Mouse (Mus musculus) spleen, adult 2 months (tissue): Measurements from ENCODE around the gene Myh6. TPM values are rescaled to one million over a fixed set of nuclear protein-coding genes. Genes with fewer than 3 reads are reported as not detected.

ENCODE experiments used
- DNase-seq, 2 experiments: peaks; one replicate each; pipeline versions ENCODE4 v3.0.0 to v3.0.0-alpha.2; 2012 to 2021; ENCODE audit warnings: low spot score in 2 of 2, low read depth in 1 of 2
- H3K27ac ChIP-seq: fragments of 200-500 bp; 2 replicates; pipeline ENCODE4 v1.5.1; 2012; ENCODE audit warnings: low read length, inconsistent platforms; ENCODE audit not compliant: insufficient read depth
- H3K27me3 ChIP-seq: fragments of 200-500 bp; 2 replicates; pipeline ENCODE4 v1.6.1; 2012; ENCODE audit warnings: mild to moderate bottlenecking, moderate library complexity, low read length, inconsistent platforms; ENCODE audit not compliant: control insufficient read depth, insufficient read depth
- H3K36me3 ChIP-seq: fragments of 200-500 bp; 2 replicates; pipeline ENCODE4 v1.6.1; 2012; ENCODE audit warnings: mild to moderate bottlenecking, low read length, inconsistent platforms; ENCODE audit not compliant: control insufficient read depth, insufficient read depth
- H3K4me1 ChIP-seq: fragments of 200-500 bp; 2 replicates; pipeline ENCODE4 v1.6.1; 2011; ENCODE audit warnings: inconsistent platforms; ENCODE audit not compliant: control insufficient read depth, insufficient read depth, insufficient read length
- H3K4me3 ChIP-seq: fragments of 200-500 bp; 2 replicates; pipeline ENCODE4 v1.5.1; 2011; ENCODE audit warnings: mild to moderate bottlenecking, inconsistent platforms; ENCODE audit not compliant: insufficient read depth, insufficient read length; ENCODE audit errors: extremely low read depth
- CTCF ChIP-seq: fragments of 200-500 bp; IDR thresholded peaks from 2 replicates; pipeline ENCODE4 v1.5.1; 2011; ENCODE audit warnings: mild to moderate bottlenecking, inconsistent platforms; ENCODE audit not compliant: insufficient read depth, insufficient read length, insufficient replicate concordance; ENCODE audit errors: extremely low read depth
- POLR2A ChIP-seq: fragments of 200-500 bp; IDR thresholded peaks from 2 replicates; pipeline ENCODE4 v1.6.1; 2011; ENCODE audit warnings: low read depth, low read length, inconsistent platforms
- WGBS: fragments of 180-500 bp; shearing (Covaris S2); methylation state at CpG from one replicate; pipeline ENCODE4 v1.1.7; 2018; 5-methylcytosine and 5-hydroxymethylcytosine counted together
- polyA plus RNA-seq: library from polyadenylated mRNA; depleted of rRNA; stranded (reverse); fragments of >200 nt; gene quantifications from 2 replicates; pipeline ENCODE4 v1.2.3, GENCODE M21; 2012

The Myh6 gene
- polyA plus RNA-seq, 1 experiment = 0.61 TPM

- peaks cover 11% of the 10 kb centered on the region for H3K27me3 ChIP-seq
- WGBS = 1% methylated on average over 28 of the region's 28 CpGs
Observed at GRCm38 (mm10) chr14:54912886-54913285, 53.8 kb downstream of the Myh6 start, which contains the start of gene Slc22a17. Gene Slc22a17 (minus strand): TSS chr14:54913132.

DNA sequence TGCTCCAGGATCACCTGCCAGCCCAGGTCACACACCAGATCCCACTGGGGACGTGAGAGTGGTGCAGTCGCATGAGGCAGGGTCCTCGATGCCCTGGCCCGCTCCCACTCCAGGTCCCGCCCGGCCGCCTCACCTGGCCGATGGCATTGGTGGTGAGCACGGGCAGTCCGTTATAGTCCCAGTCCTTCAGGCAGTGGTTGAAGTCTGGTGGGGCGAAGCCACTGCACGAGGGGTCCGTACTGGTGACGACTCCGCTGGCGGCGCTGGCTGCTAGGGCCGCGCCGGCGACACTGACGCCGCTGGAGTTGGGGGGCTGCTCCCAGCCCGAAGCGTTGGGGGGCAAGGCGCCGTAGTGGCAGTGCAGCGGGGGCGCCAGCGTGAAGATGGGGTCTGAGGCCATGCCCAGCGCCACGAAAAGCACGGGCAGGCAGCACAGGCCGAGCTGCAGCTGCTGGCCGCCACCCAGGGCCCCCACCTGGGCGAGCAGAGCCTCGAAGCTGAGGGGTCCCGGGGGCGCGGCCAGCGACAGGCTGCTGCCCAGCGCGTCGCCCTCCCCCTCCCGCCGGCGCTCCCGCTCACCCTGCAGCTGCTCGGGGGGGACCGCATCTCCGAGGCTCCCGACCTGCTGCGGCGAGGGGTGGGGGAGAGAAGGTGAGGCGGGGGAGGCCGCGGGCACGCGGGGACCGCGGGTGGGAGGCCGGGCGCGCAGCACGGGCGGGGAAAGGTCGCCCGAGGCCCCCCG lies 54.4 kb downstream of the Myh6 start:
- Histone ChIP-seq H3K27ac (no peak overlapping the region), H3K4me3 (peak overlapping the region; percentile 68; the same call in 1 of the 2 replicates), H3K27me3 (peaks cover 11% of the 10 kb centered on the region), H3K4me1 (peaks cover 5% of the 10 kb centered on the region), H3K36me3 (no peaks in the 10 kb centered on the region)
- 13% methylated on average over 61 of the region's 69 CpGs for WGBS
- no peak for TF ChIP-seq POLR2A
- TF ChIP-seq CTCF = no peak
- no peak for DNase-seq

More at GRCm38 (mm10) chr14:54912886-54913285, 53.8 kb downstream of the Myh6 start, which contains the start of gene Slc22a17:
- no peaks in the 10 kb centered on the region for H3K36me3 ChIP-seq
- no peak for TF ChIP-seq CTCF
- TF ChIP-seq POLR2A = no peak
- H3K4me1 ChIP-seq = peaks cover 5% of the 10 kb centered on the region
- peak in 1 of 2 experiments; percentile 40 for DNase-seq
- no peak within 1 kb of the TSS for H3K27ac ChIP-seq
- peak within 1 kb of the TSS; percentile 68 for H3K4me3 ChIP-seq

DNA sequence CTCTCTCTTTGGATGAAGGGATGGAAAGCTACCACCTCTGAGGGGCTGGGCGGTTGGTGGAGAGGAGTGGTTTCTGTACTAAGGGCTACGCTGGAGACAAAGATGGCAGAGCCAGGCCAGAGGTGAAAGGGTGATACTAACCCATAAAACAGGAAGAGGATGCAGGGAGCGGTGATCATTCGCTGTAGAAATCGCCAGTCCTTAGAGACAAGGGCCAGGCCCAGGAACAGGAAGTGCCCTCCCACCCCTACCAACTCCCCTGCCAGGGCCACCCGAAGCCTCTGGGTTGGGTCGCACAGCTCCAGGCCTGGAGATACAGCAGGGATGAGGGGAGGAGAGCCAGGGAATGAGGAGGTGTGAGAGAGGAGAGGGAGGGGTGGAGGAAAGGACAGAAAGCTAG lies 58.0 kb downstream of the Myh6 start:
- Histone ChIP-seq H3K27me3 (peaks cover 11% of the 10 kb centered on the region), H3K36me3 (no peaks in the 10 kb centered on the region), H3K4me1 (peaks cover 5% of the 10 kb centered on the region), H3K4me3 (no peak overlapping the region), H3K27ac (no peak overlapping the region)
- TF ChIP-seq POLR2A = no peak
- no peak for TF ChIP-seq CTCF
- 63% methylated on average over 7 of the region's 7 CpGs for WGBS
- DNase-seq = no peak

DNA sequence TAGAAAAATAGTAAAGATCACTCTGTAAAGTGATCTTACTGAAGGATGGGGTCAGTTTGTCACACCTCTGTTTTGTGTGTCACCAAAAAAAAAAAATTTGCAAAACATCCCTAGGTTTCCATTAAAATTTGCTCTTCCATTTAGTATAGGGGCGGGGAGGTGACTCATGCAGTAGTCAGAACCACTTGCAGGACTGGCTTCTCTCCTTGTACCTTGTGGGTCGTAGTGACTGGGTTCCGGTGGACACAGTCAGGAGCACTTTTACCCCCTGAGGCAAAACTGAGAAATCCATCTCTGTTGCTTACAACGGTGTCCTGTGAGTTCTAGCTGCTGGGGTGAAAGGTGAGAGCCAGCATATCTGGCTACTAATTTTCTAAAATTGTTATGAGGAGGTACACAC lies 63.1 kb downstream of the Myh6 start:
- H3K4me1 ChIP-seq = no peaks in the 10 kb centered on the region; the same call in 1 of the 2 replicates
- H3K36me3 ChIP-seq = peaks cover 2% of the 10 kb centered on the region; the same call in 1 of the 2 replicates
- H3K27ac ChIP-seq = no peak overlapping the region
- no peaks in the 10 kb centered on the region for H3K27me3 ChIP-seq
- no peak for DNase-seq
- TF ChIP-seq CTCF (no peak), POLR2A (no peak)
- 92% methylated on average over 4 of the region's 4 CpGs for WGBS
- no peak overlapping the region for H3K4me3 ChIP-seq

- peak; percentile 34 to 40 for DNase-seq
Observed at GRCm38 (mm10) chr14:54900383-54900782, 66.3 kb downstream of the Myh6 start.

GRCm38 (mm10) chr14:54897445-54897844 lies 69.3 kb downstream of the Myh6 start:
- Histone ChIP-seq H3K27me3 (no peaks in the 10 kb centered on the region), H3K36me3 (peaks cover 23% of the 10 kb centered on the region), H3K4me1 (peaks cover 10% of the 10 kb centered on the region; the same call in 1 of the 2 replicates), H3K4me3 (no peak overlapping the region), H3K27ac (no peak overlapping the region)
- no peak for DNase-seq
- WGBS = 80% methylated on average over 2 of the region's 2 CpGs
- TF ChIP-seq POLR2A (no peak), CTCF (no peak)

More at GRCm38 (mm10) chr14:54900383-54900782, 66.3 kb downstream of the Myh6 start:
- no peak overlapping the region for H3K27ac ChIP-seq
- TF ChIP-seq CTCF = no peak
- no peak for TF ChIP-seq POLR2A
- H3K4me1 ChIP-seq = no peaks in the 10 kb centered on the region; the same call in 1 of the 2 replicates
- H3K36me3 ChIP-seq = peaks cover 23% of the 10 kb centered on the region
- H3K4me3 ChIP-seq = no peak overlapping the region
- WGBS = 2% methylated on average over 3 of the region's 3 CpGs
- H3K27me3 ChIP-seq = no peaks in the 10 kb centered on the region
